Mouse (Mus musculus) cerebellum, adult 2 months (tissue): ENCODE results near the gene Vmn1r42.

Experiments
- CTCF ChIP-seq: fragments of 200-500 bp; IDR thresholded peaks from 2 replicates; pipeline ENCODE4 v1.5.1; 2011; ENCODE audit warnings: low read depth, mild to moderate bottlenecking, control low read depth, low read length, moderate library complexity, borderline replicate concordance; ENCODE audit not compliant: insufficient read depth
- POLR2A ChIP-seq: fragments of 200-500 bp; IDR thresholded peaks from 2 replicates; pipeline ENCODE4 v1.6.1; 2011; ENCODE audit warnings: low read length, control low read depth, borderline replicate concordance; ENCODE audit not compliant: insufficient read depth

GRCm38 (mm10) chr6:89857552-89857951 lies 18.7 kb downstream of the Vmn1r42 start:
- TF ChIP-seq CTCF (no peak), POLR2A (no peak)
